Mouse (Mus musculus) limb, embryonic 11.5 days (tissue): ENCODE results near the gene Traf4. TPM values are rescaled to one million over a fixed set of nuclear protein-coding genes. Genes with fewer than 3 reads are reported as not detected.

Experiments used
- ATAC-seq: fragments of 200-750 bp; cut with Nextera tagmentation; 2 replicates; pipeline ENCODE4 v1.8.0; 2017; ENCODE audit warnings: low read depth; ENCODE audit not compliant: insufficient number of reproducible peaks, low FRiP score, low TSS enrichment
- DNase-seq: peaks from one replicate; pipeline ENCODE4 v3.0.0-alpha.2; 2015; ENCODE audit warnings: low spot score
- H3K27ac ChIP-seq: fragments of 300-500 bp; sonication (generic); replicated peaks from 2 replicates; pipeline ENCODE4 v1.5.1; 2014; ENCODE audit warnings: low read depth, mild to moderate bottlenecking, low read length
- H3K27me3 ChIP-seq: fragments of 300-500 bp; sonication (generic); 2 replicates; pipeline ENCODE4 v1.6.1; 2014; ENCODE audit warnings: mild to moderate bottlenecking, low read length, mixed read lengths; ENCODE audit not compliant: control insufficient read depth, insufficient read depth
- H3K36me3 ChIP-seq: fragments of 300-500 bp; sonication (generic); 2 replicates; pipeline ENCODE4 v1.6.1; 2014; ENCODE audit warnings: mild to moderate bottlenecking, low read length, moderate library complexity, mixed read lengths; ENCODE audit not compliant: control insufficient read depth, insufficient read depth
- H3K4me1 ChIP-seq: fragments of 300-500 bp; sonication (generic); 2 replicates; pipeline ENCODE4 v1.6.1; 2014; ENCODE audit warnings: low read length, mixed read lengths; ENCODE audit not compliant: control insufficient read depth, insufficient read depth
- H3K4me2 ChIP-seq: fragments of 300-500 bp; sonication (generic); 2 replicates; pipeline ENCODE4 v1.6.1; 2014; ENCODE audit warnings: low read depth, mild to moderate bottlenecking, moderate library complexity; ENCODE audit not compliant: severe bottlenecking
- H3K4me3 ChIP-seq: fragments of 300-500 bp; sonication (generic); 2 replicates; pipeline ENCODE4 v1.5.1; 2014; ENCODE audit warnings: low read depth, low read length
- H3K9ac ChIP-seq: fragments of 300-500 bp; sonication (generic); 2 replicates; pipeline ENCODE4 v1.6.1; 2014; ENCODE audit warnings: mild to moderate bottlenecking, low read length
- H3K9me3 ChIP-seq: fragments of 300-500 bp; sonication (generic); 2 replicates; pipeline ENCODE4 v1.6.1; 2016; ENCODE audit warnings: low read length; ENCODE audit not compliant: control insufficient read depth
- WGBS: fragments of 180-500 bp; shearing (Covaris S2); extraction: QIAGEN DNeasy Blood & Tissue Kit; methylation state at CpG from one replicate; pipeline ENCODE4 v1.1.7; 2014; 5-methylcytosine and 5-hydroxymethylcytosine counted together
- polyA plus RNA-seq: library from polyadenylated mRNA; unstranded; fragments of >200 nt; fragmentation: Nextera tagmentation; extraction: Ambion mirVana; gene quantifications from 2 replicates; pipeline ENCODE4 v1.2.1, GENCODE M21; 2014

The Traf4 gene
- polyA plus RNA-seq, 1 experiment from 2014 or later, result 92.6 TPM

DNA sequence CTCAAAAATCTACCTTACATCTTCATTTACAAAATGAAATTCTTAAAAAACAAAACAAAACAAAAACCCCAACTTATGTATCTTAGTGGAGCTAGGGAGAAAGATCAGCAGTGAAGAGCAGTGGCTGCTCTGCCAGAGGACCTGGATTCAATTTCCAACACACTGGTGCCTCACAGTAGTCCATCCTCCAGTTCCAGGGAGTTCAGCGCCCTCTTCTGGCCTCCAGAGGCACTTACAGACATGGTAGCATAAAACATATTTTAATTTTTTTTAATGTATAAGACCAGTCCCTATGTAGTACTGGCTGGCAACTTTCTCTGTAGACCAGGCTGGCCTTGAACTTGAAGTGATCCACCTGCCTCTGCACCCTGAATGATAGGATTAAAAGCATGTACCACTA lies 14.2 kb downstream of the Traf4 start:
- DNase-seq, result peak; percentile 54
- WGBS, result 40% methylated on average over 1 of the region's 1 CpGs

DNA sequence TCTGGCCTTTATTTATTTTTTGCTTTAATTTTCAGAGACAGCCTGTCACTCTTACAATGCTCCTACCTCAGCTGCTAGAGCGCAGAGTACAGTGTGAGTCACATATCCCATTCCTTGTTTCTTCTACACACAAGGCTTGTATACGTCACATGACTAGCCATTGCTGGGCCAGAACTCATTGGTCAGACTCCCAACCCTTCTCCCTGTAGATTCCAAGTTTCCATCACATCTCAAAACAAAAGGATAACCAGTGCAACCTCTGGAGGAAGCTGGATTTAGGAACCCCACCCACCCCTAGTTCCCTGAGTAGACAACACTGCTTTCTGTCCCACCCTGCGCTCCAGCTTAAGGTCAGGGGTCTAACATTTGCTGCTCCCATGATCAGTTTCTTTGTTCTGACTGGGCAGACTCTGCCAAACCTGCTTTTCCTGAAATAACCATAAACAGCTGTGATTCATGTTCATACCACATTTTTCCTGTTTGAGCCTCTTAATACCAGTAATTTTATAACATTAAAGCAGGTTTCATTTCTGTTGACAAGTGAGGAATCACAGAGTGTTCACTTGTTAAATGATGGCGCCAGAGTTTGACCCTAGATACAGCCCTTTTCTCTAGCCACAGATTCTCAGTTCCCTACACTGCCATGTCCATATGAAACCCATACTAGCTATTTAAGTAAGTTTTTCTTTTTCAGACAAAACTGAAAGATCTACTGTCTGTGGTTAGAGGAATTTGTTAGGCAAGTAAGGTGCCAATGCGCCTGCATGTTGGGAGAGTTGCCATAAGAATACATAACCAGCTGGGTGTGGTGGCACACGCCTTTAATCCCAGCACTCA lies 18.5 kb downstream of the Traf4 start:
- H3K27me3 ChIP-seq, result no peaks in the 10 kb centered on the region
- H3K9me3 ChIP-seq, result no peaks in the 10 kb centered on the region
- H3K27ac ChIP-seq, result no peak overlapping the region
- no peak overlapping the region for H3K4me2 ChIP-seq
- no peak overlapping the region for H3K4me3 ChIP-seq
- no peaks in the 10 kb centered on the region for H3K4me1 ChIP-seq
- WGBS, result 92% methylated on average over 6 of the region's 6 CpGs
- H3K36me3 ChIP-seq, result peaks cover 15% of the 10 kb centered on the region; the same call in 1 of the 2 replicates
- no peak for ATAC-seq
- no peak for DNase-seq
- H3K9ac ChIP-seq, result no peak overlapping the region

More for the DNA sequence above, 14.2 kb downstream of the Traf4 start:
- H3K27ac ChIP-seq, result no peak overlapping the region
- H3K36me3 ChIP-seq, result peaks cover 25% of the 10 kb centered on the region; the same call in 1 of the 2 replicates
- H3K4me1 ChIP-seq, result no peaks in the 10 kb centered on the region
- no peak overlapping the region for H3K9ac ChIP-seq
- no peaks in the 10 kb centered on the region for H3K9me3 ChIP-seq
- no peak for ATAC-seq
- H3K27me3 ChIP-seq, result no peaks in the 10 kb centered on the region
- no peak overlapping the region for H3K4me2 ChIP-seq
- no peak overlapping the region for H3K4me3 ChIP-seq

DNA sequence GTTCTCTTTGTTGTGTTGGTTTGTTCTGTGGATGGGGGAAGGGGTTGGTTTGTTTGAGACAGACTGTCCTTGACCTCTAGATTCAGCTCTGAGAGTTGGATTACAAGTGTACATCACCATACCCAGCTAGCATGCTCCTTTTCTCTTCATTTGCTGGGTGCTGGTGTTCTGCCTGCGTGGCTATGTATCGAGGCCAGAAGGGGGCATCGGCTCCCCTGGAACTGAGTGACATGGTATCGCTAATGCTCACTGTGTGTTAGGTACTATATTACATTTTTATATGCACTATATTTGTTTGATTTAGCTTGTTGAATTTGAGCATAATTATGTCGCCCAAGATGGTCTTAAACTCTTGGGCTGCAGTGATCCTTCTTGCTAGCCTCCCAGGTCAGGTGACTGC lies 19.2 kb downstream of the Traf4 start:
- no peak overlapping the region for H3K9ac ChIP-seq
- no peaks in the 10 kb centered on the region for H3K9me3 ChIP-seq
- no peaks in the 10 kb centered on the region for H3K4me1 ChIP-seq
- H3K36me3 ChIP-seq, result peaks cover 15% of the 10 kb centered on the region; the same call in 1 of the 2 replicates
- ATAC-seq (no peak), DNase-seq (no peak)
- no peak overlapping the region for H3K4me2 ChIP-seq
- 87% methylated on average over 5 of the region's 5 CpGs for WGBS
- no peak overlapping the region for H3K4me3 ChIP-seq
- no peak overlapping the region for H3K27ac ChIP-seq
- H3K27me3 ChIP-seq, result no peaks in the 10 kb centered on the region

DNA sequence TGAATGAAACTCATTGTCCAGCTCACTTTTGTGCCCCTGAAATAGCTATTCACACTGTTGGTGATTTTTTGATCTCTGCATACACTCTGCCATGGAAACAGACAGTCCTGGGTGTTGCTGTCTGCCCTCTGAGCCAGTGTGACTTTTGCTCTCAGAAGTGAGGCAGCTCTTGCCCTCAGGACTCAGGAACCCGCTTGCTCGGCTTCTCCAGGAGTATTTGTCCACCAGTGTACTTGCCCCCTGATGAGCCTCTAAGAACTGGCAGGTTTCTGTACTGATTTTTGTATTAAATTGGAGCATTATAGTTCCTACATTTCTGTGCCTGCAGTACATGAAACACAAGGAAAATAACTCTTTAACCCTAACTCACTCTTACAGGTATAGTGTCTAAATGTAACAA lies 21.9 kb downstream of the Traf4 start:
- H3K4me1 ChIP-seq, result no peaks in the 10 kb centered on the region
- ATAC-seq, result no peak
- H3K4me2 ChIP-seq, result no peak overlapping the region
- 95% methylated on average over 2 of the region's 2 CpGs for WGBS
- no peaks in the 10 kb centered on the region for H3K9me3 ChIP-seq
- DNase-seq, result no peak
- no peaks in the 10 kb centered on the region for H3K27me3 ChIP-seq
- H3K9ac ChIP-seq, result no peak overlapping the region
- H3K27ac ChIP-seq, result no peak overlapping the region
- H3K36me3 ChIP-seq, result peaks cover 4% of the 10 kb centered on the region; the same call in 1 of the 2 replicates
- H3K4me3 ChIP-seq, result no peak overlapping the region

DNA sequence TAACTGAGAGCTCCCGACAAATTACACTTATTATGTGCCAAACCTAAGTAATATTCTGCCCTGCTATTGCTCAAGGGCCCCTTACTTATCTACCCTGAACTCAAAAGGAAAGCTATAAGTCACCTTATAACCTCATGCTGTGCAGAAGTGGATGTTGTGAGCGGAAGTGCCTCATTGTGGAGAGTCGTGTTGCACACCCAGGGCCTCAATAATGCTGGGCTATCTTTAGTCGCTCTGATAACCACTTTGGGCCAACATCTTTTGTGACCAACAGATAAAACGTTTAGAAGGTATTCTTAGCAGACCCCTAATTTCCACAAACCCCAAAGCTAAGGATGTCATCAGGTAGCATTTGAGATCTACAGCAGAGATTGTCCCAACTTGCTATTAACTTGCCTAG lies 24.7 kb downstream of the Traf4 start:
- no peak for DNase-seq
- no peak overlapping the region for H3K27ac ChIP-seq
- H3K4me2 ChIP-seq, result no peak overlapping the region
- no peaks in the 10 kb centered on the region for H3K9me3 ChIP-seq
- no peak for ATAC-seq
- no peak overlapping the region for H3K4me3 ChIP-seq
- no peak overlapping the region for H3K9ac ChIP-seq
- 85% methylated on average over 5 of the region's 5 CpGs for WGBS
- H3K36me3 ChIP-seq, result peaks cover 2% of the 10 kb centered on the region; the same call in 1 of the 2 replicates
- H3K27me3 ChIP-seq, result no peaks in the 10 kb centered on the region
- H3K4me1 ChIP-seq, result no peaks in the 10 kb centered on the region

DNA sequence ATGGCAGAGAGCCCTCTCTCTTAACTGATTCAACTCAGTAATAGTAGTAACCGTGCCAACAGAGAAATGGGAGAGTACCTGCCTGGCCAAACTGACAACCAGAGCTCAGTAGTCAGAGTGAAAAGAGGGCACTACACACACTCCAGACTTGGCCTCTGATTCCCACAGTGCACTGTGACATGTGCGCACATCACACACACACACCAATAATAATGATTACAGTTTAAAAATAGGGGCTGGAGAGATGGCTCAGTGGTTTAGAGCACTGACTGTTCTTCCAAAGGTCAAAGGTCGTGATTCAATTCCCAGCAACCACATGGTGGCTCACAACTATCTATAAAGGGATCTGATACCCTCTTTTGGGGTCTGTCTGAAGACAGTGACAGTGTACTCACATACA lies 27.4 kb downstream of the Traf4 start:
- Histone ChIP-seq H3K4me1 (no peaks in the 10 kb centered on the region), H3K36me3 (peaks cover under 1% of the 10 kb centered on the region; the same call in 1 of the 2 replicates), H3K9ac (no peak overlapping the region), H3K27me3 (no peaks in the 10 kb centered on the region), H3K9me3 (no peaks in the 10 kb centered on the region), H3K4me3 (no peak overlapping the region), H3K27ac (no peak overlapping the region), H3K4me2 (no peak overlapping the region)
- DNase-seq (no peak), ATAC-seq (no peak)
- WGBS, result 92% methylated on average over 3 of the region's 3 CpGs

DNA sequence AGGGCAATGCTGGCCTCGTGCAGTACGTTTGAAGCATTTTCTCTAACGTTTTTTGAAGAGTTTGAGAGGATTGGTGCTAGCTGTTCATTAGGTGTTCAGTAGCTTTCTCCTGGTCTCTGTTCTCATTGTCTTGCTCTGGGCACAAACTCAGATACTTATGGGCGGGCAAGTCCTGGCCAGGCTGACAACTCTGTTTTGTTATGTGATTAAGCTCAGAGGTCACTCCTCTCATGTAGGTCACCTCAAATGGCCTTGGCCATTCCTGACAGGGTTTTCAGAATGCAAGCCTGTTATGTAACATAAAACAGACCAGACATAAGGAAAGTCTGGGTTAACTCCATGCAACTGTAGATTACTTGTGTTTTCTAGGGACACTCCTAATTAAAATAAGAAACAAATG lies 27.8 kb downstream of the Traf4 start:
- no peak for DNase-seq
- no peak overlapping the region for H3K27ac ChIP-seq

DNA sequence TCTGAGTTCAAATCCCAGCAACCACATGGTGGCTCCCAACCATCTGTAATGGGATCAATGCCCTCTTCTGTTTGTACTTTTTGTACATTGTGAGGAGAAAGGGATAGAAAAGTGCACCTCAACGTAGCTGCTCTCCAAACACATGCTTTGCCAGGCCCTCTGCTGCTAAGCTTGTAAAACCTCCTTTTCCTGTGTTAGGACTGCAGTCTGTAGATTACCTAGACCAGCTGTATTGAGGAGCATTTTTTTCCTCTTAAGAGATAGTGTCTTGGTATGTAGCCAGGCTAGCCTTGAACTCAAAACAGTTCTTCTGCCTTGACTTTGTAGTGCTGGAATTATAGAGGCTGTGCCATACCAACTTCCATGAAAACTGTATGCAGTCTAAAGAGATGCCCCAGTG lies 29.3 kb downstream of the Traf4 start:
- H3K4me1 ChIP-seq, result no peaks in the 10 kb centered on the region
- H3K27me3 ChIP-seq, result no peaks in the 10 kb centered on the region
- no peak overlapping the region for H3K9ac ChIP-seq
- H3K27ac ChIP-seq, result no peak overlapping the region
- WGBS, result 86% methylated on average over 1 of the region's 1 CpGs
- peaks cover 2% of the 10 kb centered on the region; the same call in 1 of the 2 replicates for H3K36me3 ChIP-seq
- no peak for DNase-seq
- no peaks in the 10 kb centered on the region for H3K9me3 ChIP-seq
- no peak overlapping the region for H3K4me2 ChIP-seq
- no peak for ATAC-seq
- H3K4me3 ChIP-seq, result no peak overlapping the region

More for the DNA sequence above, 27.8 kb downstream of the Traf4 start:
- Histone ChIP-seq H3K9ac (no peak overlapping the region), H3K27me3 (no peaks in the 10 kb centered on the region), H3K9me3 (no peaks in the 10 kb centered on the region), H3K36me3 (peaks cover 2% of the 10 kb centered on the region; the same call in 1 of the 2 replicates), H3K4me3 (no peak overlapping the region), H3K4me2 (no peak overlapping the region), H3K4me1 (no peaks in the 10 kb centered on the region)
- WGBS, result 88% methylated on average over 4 of the region's 4 CpGs
- ATAC-seq, result no peak
